10 mouse cellular contexts compared by ENCODE assay signal in the genomic region with DNA sequence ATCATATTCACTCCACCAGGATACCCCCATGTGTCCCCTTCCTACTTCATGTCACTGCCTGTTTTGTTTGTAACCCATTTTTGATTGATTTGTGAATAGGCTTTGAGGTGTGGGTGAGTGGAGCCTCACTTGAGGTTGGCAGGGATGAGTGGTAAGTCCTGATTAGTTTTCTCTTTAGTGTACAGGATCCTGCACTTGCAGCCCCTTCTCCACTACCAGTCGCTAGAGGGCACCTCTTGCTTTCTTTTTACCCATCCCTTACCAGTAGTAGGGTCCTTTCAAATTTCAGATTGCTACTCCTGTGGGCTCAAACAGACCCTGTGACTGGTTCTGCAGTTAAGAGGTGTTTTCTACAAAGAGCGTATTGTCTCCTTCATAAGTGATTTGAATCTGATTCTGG. TPM values are rescaled to one million over a fixed set of nuclear protein-coding genes. Genes with fewer than 3 reads are reported as not detected.
DNase-seq lines count a peak whose midpoint lies in the region; TF ChIP-seq lines count a peak whose summit lies in the region.
"Had no signal": no experiment of that assay in that cellular context is flagged by ENCODE, and none has a peak within 500 bp of the region (broad histone marks: within the 10 kb centered on the region; RNA-seq: fewer than 3 reads in every experiment).

No protein-coding gene starts in this region.

- peak; percentile 52 for TF ChIP-seq CTCF in gastrocnemius, adult 2 months (IDR thresholded peaks at IDR 0.05)

- H3K4me3 ChIP-seq in gastrocnemius, adult 2 months = no peak overlapping the region
- H3K4me3 ChIP-seq: heart, embryonic 15.5 days; liver, embryonic 15.5 days had no signal

- DNase-seq in gastrocnemius, adult 2 months = no peak
- DNase-seq in gastrocnemius, postnatal 36 days = no peak
- peak; percentile 29 for DNase-seq in left cerebral cortex, postnatal 4 days
- DNase-seq in left cerebral cortex, postnatal 36 days (ENCODE audit: low spot score in 2 of 2) = no peak
- peak; percentile 56 for DNase-seq in NIH3T3 (ENCODE audit: low read depth)
- DNase-seq in frontal cortex, postnatal 36 days (ENCODE audit: low spot score in 2 of 2) = peak; percentile 19 to 38
- DNase-seq in urinary bladder, postnatal 14 days (ENCODE audit: low spot score) = no peak
- DNase-seq in urinary bladder, postnatal 25 days (ENCODE audit: low spot score) = no peak

- intact Hi-C loops in gastrocnemius, adult 2 months (cut with DNase I) = no loop called here
- intact Hi-C loops in gastrocnemius, postnatal 36 days (cut with DNase I) = no loop called here
- intact Hi-C loops in left cerebral cortex, postnatal 4 days (cut with DNase I) = no loop called here
- intact Hi-C loops in left cerebral cortex, postnatal 36 days (cut with DNase I) = loop anchor here (5.0 kb wide), 1 partner anchor 46 kb away; no protein-coding TSS in a partner anchor

- H3K27ac ChIP-seq in gastrocnemius, adult 2 months = no peak overlapping the region
- H3K27ac ChIP-seq: heart, embryonic 15.5 days; liver, embryonic 15.5 days had no signal

RNA-seq across cellular contexts. Expression of a gene that starts 38.8 kb away (rescaled TPM):
- total RNA-seq in gastrocnemius, adult 2 months (2021) = 1 to 10 TPM; 1.8 TPM
- 1 to 10 TPM; 2.7 to 3.2 TPM for total RNA-seq in gastrocnemius, postnatal 36 days (2021)
- total RNA-seq in left cerebral cortex, postnatal 4 days (2021) = 10 to 100 TPM; 19.9 to 23.3 TPM
- total RNA-seq in left cerebral cortex, postnatal 36 days (2021) = 10 to 100 TPM; 25.4 to 32.5 TPM

Comparison
In these comparisons a context has a peak if more than half of its experiments do, and no peak if none do; other contexts are left out.
1. DNase-seq: peak in left cerebral cortex, postnatal 4 days (single experiment), NIH3T3 (single experiment) and frontal cortex, postnatal 36 days (2 of 2); none in gastrocnemius, adult 2 months (single experiment), gastrocnemius, postnatal 36 days (0 of 2), left cerebral cortex, postnatal 36 days (0 of 2), urinary bladder, postnatal 14 days (single experiment) and urinary bladder, postnatal 25 days (single experiment).
2. RNA of a gene that starts 38.8 kb away (total RNA-seq): 25.4 to 32.5 TPM in left cerebral cortex, postnatal 36 days and 19.9 to 23.3 TPM in left cerebral cortex, postnatal 4 days; 2.7 to 3.2 TPM in gastrocnemius, postnatal 36 days and 1.8 TPM in gastrocnemius, adult 2 months; every median in the first group is over 4 times any median in the second.